Mouse (Mus musculus) intestine, embryonic 16.5 days (tissue): Measurements from ENCODE around the gene Dtx2. TPM values are rescaled to one million over a fixed set of nuclear protein-coding genes. Genes with fewer than 3 reads are reported as not detected.

Experiments
- ATAC-seq: fragments of 200-750 bp; cut with Nextera tagmentation; 2 replicates; pipeline ENCODE4 v1.8.0; 2017; ENCODE audit warnings: moderate TSS enrichment, moderate library complexity
- H3K27ac ChIP-seq: fragments of 300-500 bp; sonication (generic); 2 replicates; pipeline ENCODE4 v1.5.1; 2014; ENCODE audit warnings: mild to moderate bottlenecking, low read length
- H3K27me3 ChIP-seq: fragments of 300-500 bp; sonication (generic); replicated peaks from 2 replicates; pipeline ENCODE4 v1.6.1; 2014; ENCODE audit warnings: low read length, control low read depth, mixed read lengths; ENCODE audit not compliant: control insufficient read depth, insufficient read depth
- H3K36me3 ChIP-seq: fragments of 300-500 bp; sonication (generic); 2 replicates; pipeline ENCODE4 v1.6.1; 2014; ENCODE audit warnings: low read length, control low read depth; ENCODE audit not compliant: control insufficient read depth, insufficient read depth
- H3K4me1 ChIP-seq: fragments of 300-500 bp; sonication (generic); 2 replicates; pipeline ENCODE4 v1.6.1; 2014; ENCODE audit warnings: low read length, control low read depth, mixed read lengths; ENCODE audit not compliant: control insufficient read depth, insufficient read depth
- H3K4me2 ChIP-seq: fragments of 300-500 bp; sonication (generic); 2 replicates; pipeline ENCODE4 v1.6.1; 2014; ENCODE audit warnings: low read depth, low read length, control low read depth
- H3K4me3 ChIP-seq: fragments of 300-500 bp; sonication (generic); 2 replicates; pipeline ENCODE4 v1.5.1; 2014; ENCODE audit warnings: mild to moderate bottlenecking, low read length
- H3K9ac ChIP-seq: fragments of 300-500 bp; sonication (generic); 2 replicates; pipeline ENCODE4 v1.6.1; 2014; ENCODE audit warnings: low read depth, low read length
- H3K9me3 ChIP-seq: fragments of 300-500 bp; sonication (generic); 2 replicates; pipeline ENCODE4 v1.6.1; 2016; ENCODE audit warnings: low read length, control low read depth; ENCODE audit not compliant: control insufficient read depth
- WGBS: fragments of 180-500 bp; shearing (Covaris S2); extraction: QIAGEN DNeasy Blood & Tissue Kit; methylation state at CpG from one replicate; pipeline ENCODE4 v1.1.7; 2014; 5-methylcytosine and 5-hydroxymethylcytosine counted together
- polyA plus RNA-seq: library from polyadenylated mRNA; unstranded; fragments of >200 nt; fragmentation: Nextera tagmentation; extraction: Ambion mirVana; gene quantifications from 2 replicates; pipeline ENCODE4 v1.2.1, GENCODE M21; 2015

Dtx2 gene
- polyA plus RNA-seq, 1 experiment from 2014 or later: 21.6 TPM

GRCm38 (mm10) chr5:135970247-135970646 is 24.4 kb upstream of the Dtx2 start:
- Histone ChIP-seq H3K36me3 (no peaks in the 10 kb centered on the region), H3K4me2 (no peak overlapping the region), H3K4me3 (no peak overlapping the region), H3K4me1 (peaks cover 4% of the 10 kb centered on the region), H3K27ac (no peak overlapping the region), H3K27me3 (no peaks in the 10 kb centered on the region), H3K9me3 (no peaks in the 10 kb centered on the region), H3K9ac (no peak overlapping the region)
- ATAC-seq: no peak
- WGBS: 68% methylated on average over 6 of the region's 6 CpGs

GRCm38 (mm10) chr5:135971876-135972275 is 22.7 kb upstream of the Dtx2 start:
- WGBS: 80% methylated on average over 7 of the region's 7 CpGs
- Histone ChIP-seq H3K4me1 (no peaks in the 10 kb centered on the region), H3K27ac (no peak overlapping the region), H3K9me3 (no peaks in the 10 kb centered on the region), H3K4me3 (no peak overlapping the region), H3K27me3 (no peaks in the 10 kb centered on the region), H3K4me2 (no peak overlapping the region), H3K9ac (no peak overlapping the region), H3K36me3 (no peaks in the 10 kb centered on the region)
- ATAC-seq: no peak

DNA sequence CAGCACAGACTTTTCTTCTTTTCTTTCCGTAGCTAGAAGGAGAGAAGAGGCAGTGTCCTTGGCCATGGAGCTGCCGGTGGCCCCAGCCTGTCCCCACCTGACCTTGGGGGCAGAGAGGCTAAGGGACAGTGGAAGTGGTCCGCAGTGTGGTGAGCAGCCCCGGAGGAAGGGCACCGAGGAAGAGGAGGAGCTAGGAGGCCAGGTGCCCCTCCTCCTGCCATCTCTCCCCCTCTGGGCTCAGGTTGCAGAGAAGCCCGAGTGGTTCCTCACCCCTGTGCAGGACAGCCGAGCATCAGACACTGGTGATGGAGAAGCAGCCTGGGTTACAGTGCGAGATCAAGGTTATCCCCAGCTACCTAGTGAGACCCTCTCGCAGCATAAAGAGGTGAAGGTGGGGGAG is 20.2 kb upstream of the Dtx2 start, which contains the start of gene Ssc4d:
Ssc4d (minus strand) TSS at position 167 of the 400 bp plus-strand sequence.
- Histone ChIP-seq H3K27me3 (no peaks in the 10 kb centered on the region), H3K27ac (no peak within 1 kb of the TSS), H3K4me3 (no peak within 1 kb of the TSS), H3K9ac (no peak within 1 kb of the TSS), H3K9me3 (no peaks in the 10 kb centered on the region), H3K4me1 (no peaks in the 10 kb centered on the region), H3K4me2 (no peak within 1 kb of the TSS), H3K36me3 (no peaks in the 10 kb centered on the region)
- 25% methylated on average over 9 of the region's 9 CpGs for WGBS
- no peak for ATAC-seq

- 92% methylated on average over 8 of the region's 8 CpGs for WGBS
- no peak for ATAC-seq
- H3K9ac ChIP-seq: no peak overlapping the region
These were observed 18.5 kb upstream of the Dtx2 start for GRCm38 (mm10) chr5:135975893-135976668.

DNA sequence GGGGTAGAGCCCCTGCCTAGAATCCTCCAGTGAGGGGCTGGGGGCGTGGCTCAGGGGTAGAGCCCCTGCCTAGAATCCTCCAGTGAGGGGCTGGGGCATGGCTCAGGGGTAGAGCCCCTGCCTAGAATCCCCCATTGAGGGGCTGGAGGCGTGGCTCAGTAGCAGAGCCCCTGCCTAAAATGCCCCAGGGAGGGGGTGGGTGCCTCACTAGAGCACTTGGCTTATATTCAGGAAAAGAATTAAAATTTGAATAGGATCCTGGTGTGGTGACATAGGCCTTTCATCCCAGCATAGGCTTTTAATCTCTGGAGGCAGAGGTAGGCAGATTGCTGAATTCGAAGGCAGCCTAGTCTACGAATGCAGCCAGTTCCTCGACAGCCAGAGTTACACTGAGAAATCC is 15.2 kb upstream of the Dtx2 start:
- Histone ChIP-seq H3K27ac (no peak overlapping the region), H3K9me3 (no peaks in the 10 kb centered on the region), H3K9ac (no peak overlapping the region), H3K27me3 (no peaks in the 10 kb centered on the region), H3K36me3 (no peaks in the 10 kb centered on the region), H3K4me3 (no peak overlapping the region), H3K4me2 (no peak overlapping the region), H3K4me1 (no peaks in the 10 kb centered on the region)
- ATAC-seq: no peak
- WGBS: 83% methylated on average over 5 of the region's 5 CpGs

More at GRCm38 (mm10) chr5:135975893-135976668, 18.5 kb upstream of the Dtx2 start:
- H3K4me2 ChIP-seq: no peak overlapping the region
- no peaks in the 10 kb centered on the region for H3K4me1 ChIP-seq
- H3K9me3 ChIP-seq: no peaks in the 10 kb centered on the region
- H3K36me3 ChIP-seq: no peaks in the 10 kb centered on the region
- no peak overlapping the region for H3K27ac ChIP-seq
- no peak overlapping the region for H3K4me3 ChIP-seq
- no peaks in the 10 kb centered on the region for H3K27me3 ChIP-seq

DNA sequence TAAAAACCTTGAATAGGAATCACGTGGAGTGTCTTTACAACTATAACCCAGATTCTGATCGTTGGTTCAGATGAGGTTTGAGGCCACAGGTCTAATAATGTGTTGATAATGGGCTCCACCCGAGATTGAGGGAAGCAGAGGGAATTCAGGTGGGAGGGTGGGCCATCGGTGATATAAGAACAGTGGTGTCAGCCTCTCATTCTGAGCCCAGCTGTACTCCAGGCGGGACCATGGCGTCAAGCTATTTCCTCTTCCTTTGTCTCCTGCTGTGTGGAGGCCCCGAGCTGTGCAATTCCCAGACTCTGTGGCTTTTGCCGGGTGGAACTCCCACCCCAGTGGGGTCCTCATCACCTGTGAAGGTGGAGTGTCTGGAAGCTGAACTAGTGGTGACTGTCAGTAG is 14.7 kb upstream of the Dtx2 start, which contains the start of gene Zp3:
Zp3 (plus strand) TSS at position 196 of the 400 bp plus-strand sequence.
- no peak within 1 kb of the TSS for H3K9ac ChIP-seq
- H3K27ac ChIP-seq: no peak within 1 kb of the TSS
- no peaks in the 10 kb centered on the region for H3K27me3 ChIP-seq
- WGBS: 66% methylated on average over 8 of the region's 8 CpGs
- H3K4me3 ChIP-seq: no peak within 1 kb of the TSS
- no peak for ATAC-seq
- H3K4me2 ChIP-seq: no peak within 1 kb of the TSS
- H3K9me3 ChIP-seq: no peaks in the 10 kb centered on the region
- no peaks in the 10 kb centered on the region for H3K4me1 ChIP-seq
- no peaks in the 10 kb centered on the region for H3K36me3 ChIP-seq

GRCm38 (mm10) chr5:135982398-135982797 is 12.2 kb upstream of the Dtx2 start:
- no peaks in the 10 kb centered on the region for H3K27me3 ChIP-seq
- no peak overlapping the region for H3K27ac ChIP-seq
- peak; percentile 33; the same call in 1 of the 2 replicates for ATAC-seq
- no peaks in the 10 kb centered on the region for H3K4me1 ChIP-seq
- H3K9me3 ChIP-seq: no peaks in the 10 kb centered on the region
- no peak overlapping the region for H3K9ac ChIP-seq
- H3K4me2 ChIP-seq: no peak overlapping the region
- WGBS: 36% methylated on average over 6 of the region's 6 CpGs
- H3K4me3 ChIP-seq: no peak overlapping the region
- no peaks in the 10 kb centered on the region for H3K36me3 ChIP-seq

DNA sequence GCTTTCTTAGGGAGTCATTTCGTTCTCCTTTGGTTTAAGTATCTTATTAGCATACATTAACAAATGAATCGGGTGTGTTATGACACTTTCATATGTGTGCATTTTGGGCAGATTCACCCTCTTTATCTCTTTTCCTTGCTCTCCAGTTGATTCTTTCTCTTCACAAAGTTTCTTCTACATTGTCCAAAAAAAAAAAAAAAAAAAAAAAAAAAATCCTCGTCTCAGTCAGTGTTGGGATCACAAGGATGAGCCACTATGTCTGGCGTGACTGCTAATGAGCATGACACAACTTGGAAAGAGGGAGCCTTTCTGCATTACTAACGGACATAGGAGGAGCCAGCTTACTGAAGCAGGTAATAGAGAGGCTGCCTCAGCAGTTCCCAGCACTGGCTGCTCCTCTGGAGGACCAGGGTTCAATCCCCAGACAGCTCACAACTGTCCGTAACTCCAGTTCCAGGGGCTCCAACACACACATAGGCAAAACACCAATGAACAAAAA is 10.0 kb upstream of the Dtx2 start:
- Histone ChIP-seq H3K27ac (no peak overlapping the region), H3K4me1 (no peaks in the 10 kb centered on the region), H3K36me3 (no peaks in the 10 kb centered on the region), H3K27me3 (no peaks in the 10 kb centered on the region), H3K4me3 (no peak overlapping the region), H3K9ac (no peak overlapping the region), H3K4me2 (no peak overlapping the region), H3K9me3 (no peaks in the 10 kb centered on the region)
- ATAC-seq: no peak
- 67% methylated on average over 6 of the region's 6 CpGs for WGBS

GRCm38 (mm10) chr5:135987248-135987647 is 7.4 kb upstream of the Dtx2 start:
- no peaks in the 10 kb centered on the region for H3K36me3 ChIP-seq
- H3K4me2 ChIP-seq: no peak overlapping the region
- no peaks in the 10 kb centered on the region for H3K4me1 ChIP-seq
- H3K27me3 ChIP-seq: no peaks in the 10 kb centered on the region
- no peak overlapping the region for H3K4me3 ChIP-seq
- 60% methylated on average over 11 of the region's 11 CpGs for WGBS
- ATAC-seq: no peak
- no peak overlapping the region for H3K9ac ChIP-seq
- no peak overlapping the region for H3K27ac ChIP-seq
- no peaks in the 10 kb centered on the region for H3K9me3 ChIP-seq
